Mouse (Mus musculus) thymus, adult 2 months (tissue): ENCODE measurements around the gene P2ry4. TPM values are rescaled to one million over a fixed set of nuclear protein-coding genes. Genes with fewer than 3 reads are reported as not detected.

Experiments used
- DNase-seq: peaks from one replicate; pipeline ENCODE4 v3.0.0; 2021
- H3K27ac ChIP-seq: fragments of 200-500 bp; 2 replicates; pipeline ENCODE4 v1.5.1; 2012; ENCODE audit warnings: low read length, control low read depth; ENCODE audit not compliant: control insufficient read depth, insufficient read depth
- H3K27me3 ChIP-seq: fragments of 200-500 bp; 2 replicates; pipeline ENCODE4 v1.6.1; 2012; ENCODE audit warnings: mild to moderate bottlenecking, low read length, moderate library complexity, mixed read lengths; ENCODE audit not compliant: control insufficient read depth, insufficient read depth
- H3K36me3 ChIP-seq: fragments of 200-500 bp; 2 replicates; pipeline ENCODE4 v1.6.1; 2012; ENCODE audit warnings: mild to moderate bottlenecking, low read length, moderate library complexity; ENCODE audit not compliant: control insufficient read depth, insufficient read depth
- H3K4me1 ChIP-seq: fragments of 200-500 bp; replicated peaks from 2 replicates; pipeline ENCODE4 v1.6.1; 2012; ENCODE audit warnings: low read length; ENCODE audit not compliant: control insufficient read depth, insufficient read depth
- H3K4me3 ChIP-seq: fragments of 200-500 bp; 2 replicates; pipeline ENCODE4 v1.5.1; 2012; ENCODE audit warnings: mild to moderate bottlenecking, low read length, control low read depth, moderate library complexity; ENCODE audit not compliant: control insufficient read depth, insufficient read depth
- CTCF ChIP-seq: fragments of 200-500 bp; IDR thresholded peaks from 2 replicates; pipeline ENCODE4 v1.5.1; 2012; ENCODE audit warnings: mild to moderate bottlenecking, control low read depth, low read length, moderate library complexity, borderline replicate concordance; ENCODE audit not compliant: control insufficient read depth, poor library complexity, insufficient read depth; ENCODE audit errors: extremely low read depth
- POLR2A ChIP-seq: fragments of 200-500 bp; IDR thresholded peaks from 2 replicates; pipeline ENCODE4 v1.6.1; 2012; ENCODE audit warnings: mild to moderate bottlenecking, low read length, control low read depth, moderate library complexity; ENCODE audit not compliant: control insufficient read depth, poor library complexity, insufficient read depth; ENCODE audit errors: extremely low read depth
- whole genome bisulfite sequencing: fragments of 180-500 bp; shearing (Covaris S2); methylation state at CpG from one replicate; pipeline ENCODE4 v1.1.7; 2018; 5-methylcytosine and 5-hydroxymethylcytosine counted together
- polyA plus RNA-seq: library from polyadenylated mRNA; depleted of rRNA; stranded (reverse); fragments of >200 nt; gene quantifications from 2 replicates; pipeline ENCODE4 v1.2.3, GENCODE M21; 2012

Gene P2ry4
- polyA plus RNA-seq, 1 experiment = 0.04 TPM

DNA sequence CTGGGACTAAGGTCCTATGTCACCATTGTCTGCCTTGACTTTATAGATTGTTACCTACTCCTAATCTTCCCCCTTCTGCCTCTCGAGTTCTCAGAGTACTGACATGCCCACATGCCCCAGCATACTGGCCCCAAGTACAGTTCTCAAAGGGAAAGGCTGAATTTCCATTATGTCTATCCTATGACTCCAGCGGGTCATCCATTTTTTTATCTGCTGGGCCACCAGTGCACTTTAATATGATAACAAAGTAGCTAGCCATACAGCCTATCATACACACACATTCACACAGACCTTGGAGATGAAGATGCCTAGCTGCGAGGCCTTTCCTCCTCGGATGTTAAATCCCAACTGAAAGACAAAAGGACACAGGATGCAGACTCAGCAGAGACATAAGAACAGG is 29.6 kb upstream of the P2ry4 start:
- Histone ChIP-seq H3K27me3 (no peaks in the 10 kb centered on the region), H3K4me3 (no peak overlapping the region), H3K4me1 (peaks cover 3% of the 10 kb centered on the region; the same call in 1 of the 2 replicates), H3K36me3 (0 out of 2 replicates have a peak, but pooled peaks cover 3% of the 10 kb centered on the region), H3K27ac (no peak overlapping the region)
- DNase-seq = no peak
- 100% methylated on average over 4 of the region's 4 CpGs for WGBS
- TF ChIP-seq CTCF (no peak), POLR2A (no peak)

- 91% methylated on average over 2 of the region's 2 CpGs for WGBS
- TF ChIP-seq CTCF (no peak), POLR2A (no peak)
Measured at GRCm38 (mm10) chrX:100621366-100621765, 26.7 kb upstream of the P2ry4 start.

GRCm38 (mm10) chrX:100618488-100618887 is 23.8 kb upstream of the P2ry4 start:
- TF ChIP-seq CTCF = no peak
- TF ChIP-seq POLR2A = no peak
- Histone ChIP-seq H3K36me3 (0 out of 2 replicates have a peak, but pooled peaks cover 3% of the 10 kb centered on the region), H3K4me1 (no peaks in the 10 kb centered on the region), H3K27me3 (no peaks in the 10 kb centered on the region), H3K4me3 (no peak overlapping the region), H3K27ac (no peak overlapping the region)
- DNase-seq = no peak
- 89% methylated on average over 3 of the region's 3 CpGs for WGBS

More at GRCm38 (mm10) chrX:100621366-100621765, 26.7 kb upstream of the P2ry4 start:
- 0 out of 2 replicates have a peak, but pooled peaks cover 3% of the 10 kb centered on the region for H3K36me3 ChIP-seq
- peaks cover 3% of the 10 kb centered on the region; the same call in 1 of the 2 replicates for H3K4me1 ChIP-seq
- H3K27me3 ChIP-seq = no peaks in the 10 kb centered on the region
- no peak for DNase-seq
- H3K4me3 ChIP-seq = no peak overlapping the region
- no peak overlapping the region for H3K27ac ChIP-seq

GRCm38 (mm10) chrX:100605314-100605713 is 10.6 kb upstream of the P2ry4 start, which contains the start of gene Arr3:
TSS of gene Arr3 (plus strand) at chrX:100605497.
- no peak for DNase-seq
- Histone ChIP-seq H3K4me3 (no peak within 1 kb of the TSS), H3K27ac (no peak within 1 kb of the TSS), H3K27me3 (no peaks in the 10 kb centered on the region), H3K4me1 (no peaks in the 10 kb centered on the region), H3K36me3 (no peaks in the 10 kb centered on the region)
- no peak for TF ChIP-seq POLR2A
- no peak for TF ChIP-seq CTCF
- 100% methylated on average over 1 of the region's 1 CpGs for WGBS

GRCm38 (mm10) chrX:100599755-100600154 is 5.1 kb upstream of the P2ry4 start:
- H3K36me3 ChIP-seq = no peaks in the 10 kb centered on the region
- no peaks in the 10 kb centered on the region for H3K4me1 ChIP-seq
- no peaks in the 10 kb centered on the region for H3K27me3 ChIP-seq
- WGBS = 92% methylated on average over 4 of the region's 4 CpGs
- H3K27ac ChIP-seq = no peak overlapping the region
- TF ChIP-seq POLR2A = no peak
- no peak for TF ChIP-seq CTCF
- no peak for DNase-seq
- H3K4me3 ChIP-seq = no peak overlapping the region

DNA sequence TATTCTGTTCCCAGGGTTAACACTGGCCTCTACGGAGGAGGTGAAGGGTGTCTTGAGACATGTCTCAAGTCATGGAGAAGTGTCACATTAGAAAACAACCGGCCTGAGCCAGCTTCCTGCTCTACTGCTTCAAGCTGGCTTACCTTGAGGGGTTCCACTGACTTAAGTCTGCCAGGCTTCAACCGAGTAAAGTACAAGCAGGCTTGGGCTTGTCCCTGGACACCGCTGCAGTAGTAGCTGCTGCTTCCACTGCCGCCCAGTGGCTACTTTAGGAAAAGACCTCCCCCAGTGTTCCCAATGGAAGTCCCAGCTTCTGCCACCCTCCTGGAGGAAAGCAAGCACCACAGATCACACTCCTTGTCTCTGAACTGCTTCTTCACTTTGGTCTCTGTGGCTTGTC is 2.8 kb upstream of the P2ry4 start:
- WGBS = 68% methylated on average over 5 of the region's 5 CpGs
- no peak overlapping the region for H3K27ac ChIP-seq

DNA sequence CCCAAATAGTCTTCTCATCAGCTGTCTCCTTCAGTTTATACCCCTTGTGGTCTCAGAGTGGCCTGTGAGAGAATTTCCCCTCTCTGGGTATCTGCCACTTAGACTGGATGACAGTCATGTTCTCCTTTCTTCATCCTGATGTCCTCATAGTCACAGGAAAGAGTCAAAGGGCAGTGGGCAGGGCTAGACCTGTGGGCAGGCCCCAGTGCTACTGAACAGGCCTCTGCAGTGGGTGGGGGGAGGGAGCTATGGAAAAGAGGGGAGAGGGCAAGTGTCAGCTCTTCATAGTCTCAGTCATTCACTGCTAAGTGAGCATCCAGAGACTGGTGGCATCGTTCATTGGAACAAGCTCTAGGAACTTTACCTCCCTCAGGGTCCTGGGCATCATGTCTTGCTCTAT is 22.7 kb downstream of the P2ry4 start, which contains the start of gene Awat1:
TSS of gene Awat1 (plus strand) at position 301 of the 400 bp plus-strand sequence.
- H3K27me3 ChIP-seq = no peaks in the 10 kb centered on the region
- DNase-seq = no peak
- WGBS = 100% methylated on average over 1 of the region's 1 CpGs

More for the DNA sequence above, 2.8 kb upstream of the P2ry4 start:
- H3K36me3 ChIP-seq = no peaks in the 10 kb centered on the region
- H3K4me3 ChIP-seq = no peak overlapping the region
- DNase-seq = no peak
- H3K4me1 ChIP-seq = no peaks in the 10 kb centered on the region
- TF ChIP-seq CTCF = no peak
- no peak for TF ChIP-seq POLR2A
- no peaks in the 10 kb centered on the region for H3K27me3 ChIP-seq

More for the DNA sequence above, 22.7 kb downstream of the P2ry4 start, which contains the start of gene Awat1:
- no peaks in the 10 kb centered on the region for H3K4me1 ChIP-seq
- H3K4me3 ChIP-seq = no peak within 1 kb of the TSS
- TF ChIP-seq POLR2A = no peak
- TF ChIP-seq CTCF = no peak
- no peak within 1 kb of the TSS for H3K27ac ChIP-seq
- no peaks in the 10 kb centered on the region for H3K36me3 ChIP-seq
